ENCODE assay signal across 16 mouse cellular contexts in the genomic region with DNA sequence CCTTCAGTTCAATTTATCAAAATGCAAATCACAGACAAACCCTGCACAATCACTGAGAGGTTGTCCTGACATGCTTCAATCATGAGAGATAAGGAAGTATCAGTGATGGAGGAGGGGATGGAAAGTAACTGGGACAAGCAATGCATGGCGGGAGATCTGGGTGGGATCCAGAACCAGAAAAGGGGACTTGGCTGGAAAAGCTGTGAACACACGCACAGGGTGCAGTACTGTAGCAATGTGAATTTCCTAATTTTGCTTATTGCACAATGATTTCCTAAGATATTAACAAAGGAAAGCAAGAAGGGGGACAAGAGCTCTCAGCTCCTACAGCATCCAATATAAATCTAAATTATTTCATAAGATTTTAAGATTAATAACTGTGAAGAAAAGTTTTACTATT.
A peak's percentile ranks its signal among the peaks of the same experiment; 100 is the strongest.
DNase-seq lines count a peak whose midpoint lies in the region; TF ChIP-seq lines count a peak whose summit lies in the region.
"Had no signal": no experiment of that assay in that cellular context is flagged by ENCODE, and none has a peak within 500 bp of the region (broad histone marks: within the 10 kb centered on the region; RNA-seq: fewer than 3 reads in every experiment).

No protein-coding gene starts in this region.

- TF ChIP-seq POLR2A in lung, adult 2 months (IDR thresholded peaks at IDR 0.05; ENCODE audit: borderline replicate concordance, extremely low read depth, low read depth, low read length), result no peak

- WGBS in lung, adult 2 months, result 71% methylated on average over 2 of the region's 2 CpGs

- H3K4me1 ChIP-seq in lung, adult 2 months (ENCODE audit: control insufficient read depth, insufficient read depth, low read length), result no peaks in the 10 kb centered on the region
- H3K4me1 ChIP-seq: forebrain, embryonic 13.5 days had no signal

- H3K4me3 ChIP-seq in layer of hippocampus, adult 2 months, result no peak overlapping the region
- no peak overlapping the region for H3K4me3 ChIP-seq in lung, adult 2 months (replicated peaks; ENCODE audit: extremely low read depth, low read depth, low read length)
- H3K4me3 ChIP-seq: embryonic facial prominence, embryonic 10.5 days; forebrain, embryonic 13.5 days; heart, embryonic 12.5 days; hindbrain, embryonic 12.5 days had no signal

- no peak for TF ChIP-seq CTCF in layer of hippocampus, adult 2 months (conservative IDR thresholded peaks at IDR 0.05)
- TF ChIP-seq CTCF in lung, adult 2 months (IDR thresholded peaks at IDR 0.05; ENCODE audit: insufficient read depth, low read length), result no peak

- peak overlapping the region; percentile 36; the same call in 1 of the 2 replicates for H3K27ac ChIP-seq in layer of hippocampus, adult 2 months
- H3K27ac ChIP-seq: embryonic facial prominence, embryonic 10.5 days; forebrain, embryonic 13.5 days; hindbrain, embryonic 12.5 days had no signal

- DNase-seq in adrenal gland, postnatal 14 days, result peak; percentile 14
- DNase-seq in adrenal gland, adult 8-10 months, result no peak
- DNase-seq in layer of hippocampus, adult 2 months (ENCODE audit: low spot score in 2 of 2), result no peak
- DNase-seq in layer of hippocampus, adult 9-10 months (ENCODE audit: low spot score), result no peak
- peak; percentile 41 for DNase-seq in lung, postnatal 10 days
- no peak for DNase-seq in lung, adult 2 months
- DNase-seq in B cell, adult 2 months, result no peak
- DNase-seq: adrenal gland, postnatal 36 days; cerebellum, adult 8-10 months; forebrain, postnatal 0 days; gastrocnemius, postnatal 14 days; heart, postnatal 36 days had no signal

Comparison
In these comparisons a context has a peak if more than half of its experiments do, and no peak if none do; other contexts are left out.
1. DNase-seq: peak in adrenal gland, postnatal 14 days (single experiment) and lung, postnatal 10 days (single experiment); none in adrenal gland, adult 8-10 months (single experiment), layer of hippocampus, adult 2 months (0 of 2), layer of hippocampus, adult 9-10 months (single experiment), lung, adult 2 months (single experiment) and B cell, adult 2 months (0 of 2).